Mouse (Mus musculus): ENCODE measurements at regions not wholly inside any gene's neighbourhood (a gene's known extent, or its start where the extent isn't known, plus 50 kb on each side); places are given as distances from the start of the nearest gene placed in this dataset.

DNA sequence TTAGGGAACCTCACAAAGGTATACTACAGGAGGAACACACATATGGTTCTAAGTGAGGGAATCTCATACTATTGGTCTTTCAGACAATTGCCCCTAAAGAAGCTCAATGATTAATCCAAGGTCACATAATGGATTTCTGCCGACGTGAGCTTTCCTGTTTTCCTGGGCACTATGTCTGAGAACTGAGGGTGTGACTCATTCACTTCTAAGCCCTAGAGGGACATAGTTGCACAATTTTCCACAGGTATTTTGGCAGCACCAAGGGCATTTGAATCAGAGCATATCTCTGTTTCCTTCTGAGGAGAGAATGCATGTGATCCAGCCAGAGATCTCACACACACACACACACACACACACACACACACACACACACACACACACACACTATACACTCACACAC, 309.0 kb upstream of the Thbs1 start:
- 11% methylated on average over 2 of the region's 2 CpGs for WGBS
- TF ChIP-seq POLR2A (IDR thresholded peaks at IDR 0.05; ENCODE audit: low read depth, low read length) (no peak), CTCF (conservative IDR thresholded peaks at IDR 0.05; ENCODE audit: insufficient read depth, insufficient read length, low read depth, low read length) (no peak)
- Histone ChIP-seq H3K36me3 (ENCODE audit: control insufficient read depth, insufficient read depth, low read length) (no peaks in the 10 kb centered on the region), H3K4me1 (ENCODE audit: control insufficient read depth, insufficient read depth, low read length) (no peaks in the 10 kb centered on the region), H3K27me3 (replicated peaks; ENCODE audit: control insufficient read depth, insufficient read depth, low read length) (no peaks in the 10 kb centered on the region), H3K27ac (ENCODE audit: insufficient read depth, low read depth, low read length) (peak overlapping the region; percentile 9; the same call in 1 of the 2 replicates), H3K4me3 (ENCODE audit: insufficient read depth, low read depth, low read length) (no peak overlapping the region)
- peak; percentile 8 for DNase-seq

GRCm38 (mm10) chr2:117804686-117805085, 307.0 kb upstream of the Thbs1 start:
- Histone ChIP-seq H3K27ac (ENCODE audit: insufficient read depth, low read depth, low read length) (no peak overlapping the region), H3K4me3 (ENCODE audit: insufficient read depth, low read depth, low read length) (no peak overlapping the region), H3K4me1 (ENCODE audit: control insufficient read depth, insufficient read depth, low read length) (no peaks in the 10 kb centered on the region), H3K36me3 (ENCODE audit: control insufficient read depth, insufficient read depth, low read length) (no peaks in the 10 kb centered on the region), H3K27me3 (replicated peaks; ENCODE audit: control insufficient read depth, insufficient read depth, low read length) (no peaks in the 10 kb centered on the region)
- no peak for TF ChIP-seq POLR2A (IDR thresholded peaks at IDR 0.05; ENCODE audit: low read depth, low read length)
- no peak for TF ChIP-seq CTCF (conservative IDR thresholded peaks at IDR 0.05; ENCODE audit: insufficient read depth, insufficient read length, low read depth, low read length)
- DNase-seq = no peak

- DNase-seq = no peak
- no peaks in the 10 kb centered on the region for H3K27me3 ChIP-seq (replicated peaks; ENCODE audit: control insufficient read depth, insufficient read depth, low read length)
- no peak overlapping the region for H3K27ac ChIP-seq (ENCODE audit: insufficient read depth, low read depth, low read length)
- H3K4me1 ChIP-seq (ENCODE audit: control insufficient read depth, insufficient read depth, low read length) = no peaks in the 10 kb centered on the region
- no peak overlapping the region for H3K4me3 ChIP-seq (ENCODE audit: insufficient read depth, low read depth, low read length)
- TF ChIP-seq POLR2A (IDR thresholded peaks at IDR 0.05; ENCODE audit: low read depth, low read length) = no peak
- no peak for TF ChIP-seq CTCF (conservative IDR thresholded peaks at IDR 0.05; ENCODE audit: insufficient read depth, insufficient read length, low read depth, low read length)
- no peaks in the 10 kb centered on the region for H3K36me3 ChIP-seq (ENCODE audit: control insufficient read depth, insufficient read depth, low read length)
- 86% methylated on average over 3 of the region's 3 CpGs for WGBS
Observed at GRCm38 (mm10) chr2:117807121-117807520, 304.6 kb upstream of the Thbs1 start.

GRCm38 (mm10) chr2:117811506-117811905, 300.2 kb upstream of the Thbs1 start:
- no peak overlapping the region for H3K4me3 ChIP-seq (ENCODE audit: insufficient read depth, low read depth, low read length)
- TF ChIP-seq POLR2A (IDR thresholded peaks at IDR 0.05; ENCODE audit: low read depth, low read length) (no peak), CTCF (conservative IDR thresholded peaks at IDR 0.05; ENCODE audit: insufficient read depth, insufficient read length, low read depth, low read length) (no peak)
- H3K27ac ChIP-seq (ENCODE audit: insufficient read depth, low read depth, low read length) = no peak overlapping the region
- H3K4me1 ChIP-seq (ENCODE audit: control insufficient read depth, insufficient read depth, low read length) = no peaks in the 10 kb centered on the region
- no peaks in the 10 kb centered on the region for H3K36me3 ChIP-seq (ENCODE audit: control insufficient read depth, insufficient read depth, low read length)
- no peaks in the 10 kb centered on the region for H3K27me3 ChIP-seq (replicated peaks; ENCODE audit: control insufficient read depth, insufficient read depth, low read length)
- 59% methylated on average over 1 of the region's 1 CpGs for WGBS
- no peak for DNase-seq

DNA sequence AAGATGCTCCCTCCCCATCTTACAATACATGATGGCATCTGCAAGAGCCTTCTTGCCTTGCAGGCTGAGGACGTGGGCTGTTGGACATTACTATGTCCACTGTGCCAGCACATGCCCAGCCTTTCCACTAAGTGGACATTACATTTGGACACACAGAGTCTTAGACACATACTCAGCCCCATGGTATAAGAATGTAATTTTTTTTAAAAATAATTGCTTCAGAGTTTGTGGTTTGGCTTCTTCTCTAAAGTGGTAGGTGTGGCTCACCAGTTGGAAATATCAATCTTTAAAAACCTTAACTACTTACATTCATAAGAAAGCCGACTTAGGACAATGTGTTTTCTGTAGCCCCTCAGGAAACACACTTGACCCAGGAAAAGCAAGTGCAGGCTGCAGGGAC, 299.7 kb upstream of the Thbs1 start:
- no peak overlapping the region for H3K4me3 ChIP-seq (ENCODE audit: insufficient read depth, low read depth, low read length)
- no peaks in the 10 kb centered on the region for H3K27me3 ChIP-seq (replicated peaks; ENCODE audit: control insufficient read depth, insufficient read depth, low read length)
- H3K4me1 ChIP-seq (ENCODE audit: control insufficient read depth, insufficient read depth, low read length) = no peaks in the 10 kb centered on the region
- no peak overlapping the region for H3K27ac ChIP-seq (ENCODE audit: insufficient read depth, low read depth, low read length)
- 63% methylated on average over 2 of the region's 2 CpGs for WGBS
- H3K36me3 ChIP-seq (ENCODE audit: control insufficient read depth, insufficient read depth, low read length) = no peaks in the 10 kb centered on the region
- no peak for TF ChIP-seq CTCF (conservative IDR thresholded peaks at IDR 0.05; ENCODE audit: insufficient read depth, insufficient read length, low read depth, low read length)
- no peak for TF ChIP-seq POLR2A (IDR thresholded peaks at IDR 0.05; ENCODE audit: low read depth, low read length)
- no peak for DNase-seq

DNA sequence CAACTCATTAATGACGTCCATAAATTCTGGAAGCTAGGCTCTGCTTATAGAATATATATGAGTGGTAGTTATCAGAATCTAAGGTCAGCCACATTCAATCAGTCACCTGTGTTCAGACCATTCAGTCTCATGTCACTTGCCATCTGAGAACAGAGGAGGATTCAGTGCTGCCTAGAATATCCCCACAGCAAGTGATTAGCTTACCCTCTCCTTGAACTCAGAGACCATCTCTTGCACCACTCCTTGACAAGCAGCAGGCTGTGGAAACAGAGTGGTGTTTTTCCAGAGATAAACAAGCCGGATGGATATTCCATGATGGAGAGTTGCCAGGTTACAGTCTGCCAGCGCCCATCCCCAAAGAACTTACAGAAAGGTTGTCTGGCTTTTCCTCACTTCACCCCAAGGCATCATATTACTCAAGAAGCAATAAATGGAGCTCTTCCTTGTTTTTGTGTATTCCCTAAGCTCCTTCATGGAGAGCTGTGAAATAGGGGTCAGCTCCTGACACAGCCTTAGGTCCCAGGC, 291.9 kb upstream of the Thbs1 start:
- no peak overlapping the region for H3K27ac ChIP-seq (ENCODE audit: insufficient read depth, low read depth, low read length)
- no peaks in the 10 kb centered on the region for H3K4me1 ChIP-seq (ENCODE audit: control insufficient read depth, insufficient read depth, low read length)
- H3K36me3 ChIP-seq (ENCODE audit: control insufficient read depth, insufficient read depth, low read length) = no peaks in the 10 kb centered on the region
- no peak for DNase-seq
- no peaks in the 10 kb centered on the region for H3K27me3 ChIP-seq (replicated peaks; ENCODE audit: control insufficient read depth, insufficient read depth, low read length)
- TF ChIP-seq POLR2A (IDR thresholded peaks at IDR 0.05; ENCODE audit: low read depth, low read length) (no peak), CTCF (conservative IDR thresholded peaks at IDR 0.05; ENCODE audit: insufficient read depth, insufficient read length, low read depth, low read length) (no peak)
- H3K4me3 ChIP-seq (ENCODE audit: insufficient read depth, low read depth, low read length) = no peak overlapping the region
- WGBS = 74% methylated on average over 3 of the region's 3 CpGs

DNA sequence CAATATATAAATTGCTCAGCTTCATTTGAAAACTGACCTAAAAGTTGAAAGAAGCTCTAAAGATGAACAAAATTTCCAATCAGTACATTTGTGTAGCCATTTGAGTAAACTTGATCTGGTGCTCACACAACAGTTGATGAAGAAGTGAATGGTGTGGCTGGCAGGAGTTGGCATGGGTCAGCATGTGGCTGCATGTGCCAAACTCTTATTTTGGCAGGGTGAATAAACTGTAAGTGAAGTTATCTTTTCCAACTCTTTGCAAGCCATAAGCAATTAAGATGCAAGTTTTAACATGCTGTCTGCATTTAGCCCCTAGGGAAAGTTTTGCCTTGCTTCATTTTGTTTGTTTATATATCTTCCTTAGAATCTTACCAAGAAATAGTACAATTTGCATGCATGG, 291.0 kb upstream of the Thbs1 start:
- Histone ChIP-seq H3K4me3 (ENCODE audit: insufficient read depth, low read depth, low read length) (no peak overlapping the region), H3K27me3 (replicated peaks; ENCODE audit: control insufficient read depth, insufficient read depth, low read length) (no peaks in the 10 kb centered on the region), H3K27ac (ENCODE audit: insufficient read depth, low read depth, low read length) (no peak overlapping the region), H3K36me3 (ENCODE audit: control insufficient read depth, insufficient read depth, low read length) (no peaks in the 10 kb centered on the region), H3K4me1 (ENCODE audit: control insufficient read depth, insufficient read depth, low read length) (no peaks in the 10 kb centered on the region)
- no peak for DNase-seq
- no peak for TF ChIP-seq POLR2A (IDR thresholded peaks at IDR 0.05; ENCODE audit: low read depth, low read length)
- no peak for TF ChIP-seq CTCF (conservative IDR thresholded peaks at IDR 0.05; ENCODE audit: insufficient read depth, insufficient read length, low read depth, low read length)

DNA sequence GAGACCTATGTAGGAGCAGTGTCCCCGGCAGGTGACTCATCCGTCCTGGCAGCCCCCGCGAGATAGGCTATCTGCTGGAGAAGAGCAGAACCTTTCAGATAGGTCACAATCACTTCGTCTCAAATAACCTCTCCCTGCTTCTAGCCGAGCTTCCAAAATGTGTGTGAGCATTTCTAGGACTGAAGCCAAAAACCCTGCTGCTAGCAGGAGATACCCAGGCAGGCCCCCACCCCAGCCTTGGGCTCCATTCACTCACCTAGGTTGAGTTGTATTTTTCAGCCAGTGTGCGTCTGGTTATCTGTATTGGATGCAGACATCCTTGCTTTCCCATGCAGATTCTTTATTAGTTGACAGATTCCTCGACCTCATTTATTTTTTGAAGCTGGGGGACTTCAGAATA, 286.6 kb upstream of the Thbs1 start:
- no peak for TF ChIP-seq POLR2A (IDR thresholded peaks at IDR 0.05; ENCODE audit: low read depth, low read length)
- TF ChIP-seq CTCF (conservative IDR thresholded peaks at IDR 0.05; ENCODE audit: insufficient read depth, insufficient read length, low read depth, low read length) = no peak
- H3K27me3 ChIP-seq (replicated peaks; ENCODE audit: control insufficient read depth, insufficient read depth, low read length) = no peaks in the 10 kb centered on the region
- H3K27ac ChIP-seq (ENCODE audit: insufficient read depth, low read depth, low read length) = no peak overlapping the region
- no peak for DNase-seq
- no peaks in the 10 kb centered on the region for H3K36me3 ChIP-seq (ENCODE audit: control insufficient read depth, insufficient read depth, low read length)
- no peaks in the 10 kb centered on the region for H3K4me1 ChIP-seq (ENCODE audit: control insufficient read depth, insufficient read depth, low read length)
- 79% methylated on average over 8 of the region's 8 CpGs for WGBS
- H3K4me3 ChIP-seq (ENCODE audit: insufficient read depth, low read depth, low read length) = no peak overlapping the region

All from kidney, adult 2 months (tissue).